Mouse (Mus musculus): ENCODE results near the gene Rhebl1. TPM values are rescaled to one million over a fixed set of nuclear protein-coding genes. Genes with fewer than 3 reads are reported as not detected.
"Not testable (repeated sequence)": the region's sequence is repeated elsewhere in the genome, so short reads cannot be mapped to it uniquely, and the experiment has no call there.

The Rhebl1 gene
- polyA plus RNA-seq (2015; fragmentation: Nextera tagmentation; extraction: Ambion mirVana) = 22.9 and 23.4 TPM in 2 replicates

DNA sequence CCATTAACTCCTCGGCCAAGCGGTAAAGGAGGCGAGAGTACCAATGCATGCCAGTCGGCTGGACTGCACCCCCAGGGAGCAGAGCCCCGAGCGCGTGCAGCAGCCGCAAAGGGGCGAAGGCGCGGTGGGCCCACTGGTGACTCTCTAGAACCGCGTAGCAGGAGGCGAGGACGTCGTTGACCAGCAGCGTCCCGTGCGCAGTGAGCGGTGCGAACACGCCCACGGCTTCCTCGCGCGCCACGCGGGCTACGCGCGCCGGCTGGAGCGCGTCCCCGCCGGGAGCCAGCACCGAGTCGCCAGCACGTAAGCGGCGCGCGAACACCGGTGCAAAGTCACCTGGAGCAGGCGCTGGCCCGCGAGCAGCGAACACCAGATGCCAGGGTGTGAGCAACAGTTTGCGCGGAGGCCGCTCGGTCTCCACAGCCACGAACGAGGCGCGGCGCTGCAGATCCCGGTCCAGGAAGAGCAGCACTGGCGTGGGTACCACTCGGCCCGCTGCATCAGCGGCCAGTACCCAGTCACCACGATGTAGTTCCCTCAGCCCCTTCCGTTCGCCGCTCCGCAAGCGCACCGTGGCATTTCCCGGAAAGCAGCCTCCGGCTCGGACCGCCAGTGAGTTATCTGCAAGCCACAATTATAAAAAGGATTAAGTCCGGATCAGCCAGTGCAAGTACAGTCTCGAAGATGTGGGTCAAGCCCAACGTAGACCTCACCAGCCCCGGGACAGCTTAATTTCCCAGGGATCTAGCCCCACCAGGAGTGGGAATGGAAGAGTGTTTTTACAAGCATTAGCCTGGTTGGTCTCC is at the start of gene Rhebl1:
Rhebl1 (minus strand) TSS at position 601 of the 806 bp plus-strand sequence.
- no peak within 1 kb of the TSS for H3K27ac ChIP-seq
- no peaks in the 10 kb centered on the region for H3K9me3 ChIP-seq
- ATAC-seq (ENCODE audit: insufficient number of reproducible peaks, insufficient read depth, low FRiP score, low TSS enrichment, low read depth) = peak; percentile 17; the same call in 1 of the 2 replicates
- peaks cover 42% of the 10 kb centered on the region for H3K4me1 ChIP-seq
- WGBS = under 1% methylated on average over 77 of the region's 77 CpGs
- no peaks in the 10 kb centered on the region for H3K36me3 ChIP-seq
- peaks cover 81% of the 10 kb centered on the region for H3K27me3 ChIP-seq
- peak within 1 kb of the TSS; percentile 72 for H3K9ac ChIP-seq
- peak within 1 kb of the TSS; percentile 56 for H3K4me3 ChIP-seq
- H3K4me2 ChIP-seq = peak within 1 kb of the TSS; percentile 99

DNA sequence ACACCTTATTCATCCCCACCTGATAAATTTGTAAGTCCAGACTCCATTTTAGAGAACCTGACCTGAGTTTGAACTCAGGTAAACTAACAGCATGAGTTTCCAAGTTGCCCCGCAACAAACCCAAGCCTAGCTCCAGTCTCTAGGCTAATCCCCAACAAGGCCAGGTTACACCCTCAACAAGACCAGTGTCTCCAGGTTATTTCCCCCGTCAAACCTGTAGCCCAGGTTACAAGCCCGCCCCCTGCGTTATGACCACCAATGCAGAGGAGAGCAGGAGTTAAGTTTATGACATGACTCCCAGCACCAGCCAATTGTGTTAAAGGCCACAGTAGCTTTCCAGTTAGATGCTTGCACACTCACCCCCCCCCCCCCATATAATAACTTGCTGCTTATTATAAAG is 48.8 kb upstream of the Rhebl1 start:
- Histone ChIP-seq H3K27me3 (no peaks in the 10 kb centered on the region), H3K9ac (no peak overlapping the region), H3K4me3 (no peak overlapping the region), H3K4me1 (no peaks in the 10 kb centered on the region), H3K36me3 (no peaks in the 10 kb centered on the region), H3K27ac (no peak overlapping the region), H3K9me3 (0 out of 2 replicates have a peak, but pooled peaks cover 5% of the 10 kb centered on the region), H3K4me2 (no peak overlapping the region)
- no peak for ATAC-seq (ENCODE audit: insufficient number of reproducible peaks, insufficient read depth, low FRiP score, low TSS enrichment, low read depth)
- 67% methylated on average over 4 of the region's 4 CpGs for WGBS

DNA sequence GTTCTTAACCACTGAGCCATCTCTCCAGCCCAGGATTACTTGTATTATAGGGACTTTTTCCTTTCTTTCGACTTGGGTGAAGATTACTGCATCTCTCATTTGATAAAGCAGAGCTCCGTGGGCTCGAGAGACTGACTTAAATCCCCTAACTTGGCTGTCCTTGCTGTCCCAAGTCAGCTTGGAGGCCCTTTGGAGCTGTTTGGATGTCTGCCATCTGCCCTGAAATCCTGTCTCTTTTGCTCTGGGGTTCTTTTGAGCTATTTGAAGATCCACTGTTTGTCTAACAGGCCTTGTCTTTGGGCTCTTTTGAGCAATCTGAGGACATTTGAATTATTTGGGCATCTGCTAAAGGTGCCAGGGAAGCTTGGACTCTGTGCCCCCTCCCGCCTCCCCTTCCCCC is 47.7 kb upstream of the Rhebl1 start:
- Histone ChIP-seq H3K27ac (no peak overlapping the region), H3K9me3 (0 out of 2 replicates have a peak, but pooled peaks cover 5% of the 10 kb centered on the region), H3K4me1 (no peaks in the 10 kb centered on the region), H3K4me3 (no peak overlapping the region), H3K27me3 (no peaks in the 10 kb centered on the region), H3K4me2 (no peak overlapping the region), H3K36me3 (no peaks in the 10 kb centered on the region), H3K9ac (no peak overlapping the region)
- 83% methylated on average over 4 of the region's 4 CpGs for WGBS
- no peak for ATAC-seq (ENCODE audit: insufficient number of reproducible peaks, insufficient read depth, low FRiP score, low TSS enrichment, low read depth)

DNA sequence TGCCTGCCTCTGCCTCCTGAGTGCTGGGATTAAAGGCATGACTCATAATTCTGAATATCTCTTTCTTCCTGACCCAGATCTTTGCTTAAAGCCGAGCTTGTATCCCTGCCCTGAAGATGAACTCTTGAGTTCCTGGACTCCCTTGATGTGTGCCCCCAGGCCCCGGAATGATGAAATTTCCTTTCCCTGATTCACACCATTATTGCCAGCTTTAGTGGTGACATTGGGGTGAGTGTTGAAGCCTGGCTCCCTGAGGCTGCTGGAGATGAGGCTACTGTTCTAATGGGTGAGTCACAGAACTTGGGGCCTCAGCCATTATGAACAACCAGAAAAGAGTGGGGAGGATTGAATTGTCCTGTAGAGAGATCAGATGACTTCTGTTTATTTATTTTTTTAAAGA is 47.2 kb upstream of the Rhebl1 start:
- H3K9me3 ChIP-seq = 0 out of 2 replicates have a peak, but pooled peaks cover 5% of the 10 kb centered on the region
- H3K27ac ChIP-seq = no peak overlapping the region
- no peak overlapping the region for H3K4me3 ChIP-seq
- no peak overlapping the region for H3K4me2 ChIP-seq
- no peaks in the 10 kb centered on the region for H3K36me3 ChIP-seq
- H3K9ac ChIP-seq = no peak overlapping the region
- WGBS = 72% methylated on average over 2 of the region's 2 CpGs
- no peaks in the 10 kb centered on the region for H3K27me3 ChIP-seq
- no peak for ATAC-seq (ENCODE audit: insufficient number of reproducible peaks, insufficient read depth, low FRiP score, low TSS enrichment, low read depth)
- no peaks in the 10 kb centered on the region for H3K4me1 ChIP-seq

DNA sequence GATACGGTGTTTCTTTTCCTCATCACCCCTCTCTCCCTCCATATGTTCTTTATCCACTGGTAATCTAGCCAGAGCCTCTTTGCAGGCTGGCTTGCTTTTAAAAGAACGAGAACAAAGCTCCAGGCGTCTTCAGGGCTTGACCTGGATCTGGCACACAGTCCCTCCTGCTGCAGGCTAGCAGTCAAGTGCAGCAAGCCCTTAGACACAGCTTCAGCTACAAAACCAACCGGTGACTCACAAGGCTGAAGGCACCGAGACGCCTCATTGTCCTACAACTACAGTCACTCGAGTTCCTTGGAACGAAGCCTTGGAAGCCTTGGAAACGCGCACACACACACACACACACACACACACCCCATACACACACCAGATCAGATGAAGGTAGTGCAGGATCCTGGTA is 46.5 kb upstream of the Rhebl1 start:
- Histone ChIP-seq H3K9ac (no peak overlapping the region), H3K9me3 (0 out of 2 replicates have a peak, but pooled peaks cover 5% of the 10 kb centered on the region), H3K27me3 (no peaks in the 10 kb centered on the region), H3K4me1 (peaks cover 1% of the 10 kb centered on the region), H3K27ac (no peak overlapping the region), H3K36me3 (no peaks in the 10 kb centered on the region), H3K4me2 (no peak overlapping the region), H3K4me3 (no peak overlapping the region)
- 70% methylated on average over 10 of the region's 10 CpGs for WGBS
- ATAC-seq (ENCODE audit: insufficient number of reproducible peaks, insufficient read depth, low FRiP score, low TSS enrichment, low read depth) = no peak

DNA sequence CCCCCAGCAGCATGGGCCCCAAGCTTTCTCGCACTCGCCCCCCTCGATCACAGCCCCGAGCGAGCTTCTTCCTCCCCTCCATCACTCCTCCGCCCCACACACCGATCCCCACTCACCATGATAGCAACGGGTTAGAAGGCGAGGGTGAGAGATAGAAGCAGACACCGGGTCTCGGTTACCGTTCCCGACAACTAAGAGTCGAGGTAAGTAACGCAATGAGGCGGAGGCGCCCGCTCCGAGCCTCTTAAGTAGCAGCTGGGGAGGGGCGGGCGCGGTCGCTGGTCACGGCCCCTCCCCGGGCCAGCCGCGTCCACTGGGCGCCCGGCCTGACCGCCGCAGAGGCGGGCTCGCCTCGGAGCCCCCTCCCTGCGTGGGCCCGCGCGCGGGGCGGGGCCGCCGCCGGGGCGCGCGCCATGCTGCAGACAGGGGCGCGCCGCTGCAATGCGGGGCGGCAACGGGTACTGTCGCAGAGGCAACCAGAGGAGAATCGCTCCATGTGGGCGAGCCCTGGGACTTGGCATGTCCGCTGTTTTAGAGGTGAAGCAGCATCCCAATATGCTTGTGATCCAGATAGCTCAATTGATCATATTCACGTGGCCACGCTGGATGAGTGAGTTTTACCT is 40.0 kb upstream of the Rhebl1 start, which contains the start of gene Tuba1b:
Tuba1b (minus strand) TSS at position 349 of the 623 bp plus-strand sequence.
- H3K9me3 ChIP-seq = no peaks in the 10 kb centered on the region
- peaks cover 9% of the 10 kb centered on the region for H3K36me3 ChIP-seq
- ATAC-seq (ENCODE audit: insufficient number of reproducible peaks, insufficient read depth, low FRiP score, low TSS enrichment, low read depth) = peak; percentile 94
- H3K27me3 ChIP-seq = no peaks in the 10 kb centered on the region
- peaks cover 19% of the 10 kb centered on the region for H3K4me1 ChIP-seq
- peak within 1 kb of the TSS; percentile 88 for H3K4me2 ChIP-seq
- peak within 1 kb of the TSS; percentile 76 for H3K4me3 ChIP-seq
- H3K27ac ChIP-seq = peak within 1 kb of the TSS; percentile 99
- H3K9ac ChIP-seq = peak within 1 kb of the TSS; percentile 95
- WGBS = under 1% methylated on average over 58 of the region's 58 CpGs

DNA sequence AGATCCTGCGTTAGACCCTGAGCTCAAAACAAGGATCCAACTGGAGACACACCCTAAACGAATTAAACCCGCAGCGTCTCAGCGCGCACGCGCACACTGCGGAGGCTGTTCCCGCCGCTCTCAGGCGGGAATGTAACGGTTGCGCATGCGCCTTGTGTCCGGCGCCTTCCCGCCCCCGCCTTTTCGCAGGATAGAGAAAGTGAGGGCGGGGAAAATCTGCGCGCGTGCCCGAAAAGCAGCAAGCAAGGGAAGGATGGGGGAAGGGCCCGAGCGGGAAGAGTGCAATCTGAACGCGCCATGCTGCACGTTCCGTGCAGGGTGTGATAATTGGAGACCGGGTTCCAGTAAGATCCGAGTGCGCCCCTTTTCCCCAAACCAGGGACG is 39.5 kb upstream of the Rhebl1 start:
- ATAC-seq (ENCODE audit: insufficient number of reproducible peaks, insufficient read depth, low FRiP score, low TSS enrichment, low read depth) = peak; percentile 81
- Histone ChIP-seq H3K4me1 (peaks cover 20% of the 10 kb centered on the region), H3K9me3 (no peaks in the 10 kb centered on the region), H3K27me3 (no peaks in the 10 kb centered on the region), H3K4me3 (peak overlapping the region; percentile 76), H3K36me3 (peaks cover 9% of the 10 kb centered on the region), H3K27ac (peak overlapping the region; percentile 99), H3K4me2 (peak overlapping the region; percentile 88), H3K9ac (peak overlapping the region; percentile 95)
- under 1% methylated on average over 35 of the region's 35 CpGs for WGBS

DNA sequence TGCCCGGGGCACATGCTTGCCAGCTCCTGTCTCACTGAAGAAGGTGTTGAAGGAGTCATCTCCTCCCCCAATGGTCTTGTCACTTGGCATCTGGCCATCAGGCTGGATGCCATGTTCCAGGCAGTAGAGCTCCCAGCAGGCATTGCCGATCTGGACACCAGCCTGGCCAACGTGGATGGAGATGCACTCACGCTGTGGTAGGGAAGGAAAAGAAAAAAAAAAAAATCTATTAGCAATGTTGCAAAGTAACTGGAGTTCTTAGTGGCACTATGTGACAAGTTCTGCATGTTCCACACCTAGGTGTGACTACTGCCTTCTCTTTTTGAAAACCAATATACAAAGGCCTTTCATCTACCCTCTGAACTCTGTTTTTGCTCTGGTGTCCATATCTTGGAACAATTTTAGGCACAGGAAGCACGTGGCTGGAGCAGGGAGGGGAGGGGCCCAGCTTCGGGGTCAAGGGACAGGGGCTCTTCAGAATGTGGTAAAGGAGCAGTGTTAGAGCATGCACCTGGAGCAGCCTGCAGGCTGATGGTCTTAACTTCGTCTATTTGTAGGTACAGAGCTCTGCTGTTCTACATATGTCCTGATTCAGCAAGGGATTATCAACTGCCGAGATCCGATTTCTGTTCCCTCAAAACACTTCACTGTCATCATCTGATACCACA is 38.8 kb upstream of the Rhebl1 start:
- not testable (repeated sequence) for H3K36me3 ChIP-seq; H3K9me3 ChIP-seq; ATAC-seq (ENCODE audit: insufficient number of reproducible peaks, insufficient read depth, low FRiP score, low TSS enrichment, low read depth); H3K27me3 ChIP-seq
- Histone ChIP-seq H3K27ac (peak overlapping the region; percentile 99), H3K4me3 (peak overlapping the region; percentile 76), H3K4me2 (peak overlapping the region; percentile 88), H3K9ac (peak overlapping the region; percentile 95), H3K4me1 (peaks cover 26% of the 10 kb centered on the region)
- WGBS = 12% methylated on average over 8 of the region's 9 CpGs

DNA sequence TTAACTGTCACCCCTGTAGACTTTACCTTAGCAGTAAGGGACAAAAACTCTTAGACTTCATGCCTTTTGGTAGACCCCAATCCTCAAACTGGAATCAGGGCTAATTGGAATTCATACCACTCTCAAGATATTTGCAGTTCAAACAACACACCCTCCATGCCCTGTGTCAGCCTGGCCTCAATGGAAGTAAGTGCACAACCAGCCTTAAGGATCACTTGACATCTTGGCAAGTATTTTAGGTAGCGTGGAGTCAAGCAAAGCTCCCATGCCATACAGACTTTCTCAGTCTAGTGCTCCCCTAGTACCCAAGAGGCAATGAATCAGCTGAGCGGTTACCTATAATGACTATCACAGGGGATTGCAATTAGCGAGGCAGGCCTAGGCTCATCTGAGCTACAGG is 36.7 kb upstream of the Rhebl1 start:
- H3K4me1 ChIP-seq = peaks cover 26% of the 10 kb centered on the region
- no peak overlapping the region for H3K27ac ChIP-seq
- H3K9me3 ChIP-seq = no peaks in the 10 kb centered on the region
- no peak for ATAC-seq (ENCODE audit: insufficient number of reproducible peaks, insufficient read depth, low FRiP score, low TSS enrichment, low read depth)
- peaks cover 9% of the 10 kb centered on the region for H3K36me3 ChIP-seq
- WGBS = 76% methylated on average over 3 of the region's 3 CpGs
- H3K9ac ChIP-seq = no peak overlapping the region
- no peak overlapping the region for H3K4me3 ChIP-seq
- H3K4me2 ChIP-seq = no peak overlapping the region
- no peaks in the 10 kb centered on the region for H3K27me3 ChIP-seq

DNA sequence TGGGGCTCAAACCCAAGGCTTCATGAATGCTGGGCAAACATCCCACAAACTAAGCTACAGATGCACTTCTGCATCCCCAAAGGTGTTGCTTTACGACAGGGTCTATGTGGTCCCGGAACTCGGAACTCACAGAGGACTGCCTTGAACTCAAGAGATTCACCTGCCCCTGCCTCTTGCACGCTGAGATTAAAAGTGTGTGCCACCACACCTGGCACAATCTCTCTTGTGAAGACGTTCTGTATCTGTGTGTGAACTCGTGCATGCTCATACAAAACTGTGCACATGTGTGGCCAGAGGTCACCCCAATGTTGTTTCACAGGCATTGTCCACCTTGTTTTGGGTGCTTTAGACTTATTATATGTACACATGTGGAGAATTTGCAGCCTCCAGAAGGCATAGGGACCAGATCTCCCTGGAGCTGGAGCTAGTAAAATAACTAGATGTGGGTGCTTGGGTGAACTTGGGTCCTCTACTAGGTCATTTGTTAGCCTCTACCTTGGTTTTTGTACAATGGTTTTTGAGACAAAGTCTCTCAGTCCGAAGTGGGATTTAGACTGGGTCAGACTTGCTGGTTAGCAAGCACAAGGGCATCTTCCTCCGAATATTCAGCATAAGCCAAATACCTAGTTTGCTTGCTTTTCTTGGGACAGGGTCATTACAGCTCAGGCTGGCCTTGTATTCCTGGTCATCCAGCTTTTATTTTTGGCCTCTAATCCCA is 35.8 kb upstream of the Rhebl1 start:
- Histone ChIP-seq H3K9me3 (no peaks in the 10 kb centered on the region), H3K27me3 (no peaks in the 10 kb centered on the region), H3K27ac (no peak overlapping the region), H3K9ac (no peak overlapping the region), H3K4me2 (no peak overlapping the region), H3K4me1 (peaks cover 18% of the 10 kb centered on the region), H3K4me3 (no peak overlapping the region), H3K36me3 (peaks cover 9% of the 10 kb centered on the region)
- 52% methylated on average over 8 of the region's 8 CpGs for WGBS
- ATAC-seq (ENCODE audit: insufficient number of reproducible peaks, insufficient read depth, low FRiP score, low TSS enrichment, low read depth) = no peak

Data from embryonic facial prominence, embryonic 13.5 days (tissue).